Mouse (Mus musculus): ENCODE measurements around the gene Gm10065.
"Not testable (repeated sequence)": the region's sequence is repeated elsewhere in the genome, so short reads cannot be mapped to it uniquely, and the experiment has no call there.

The Gm10065 gene

GRCm38 (mm10) chr13:21478759-21479670, at the start of gene Gm10065, which contains the start of gene Zkscan4:
Gm10065 (minus strand) TSS chr13:21479441.
Zkscan4 (plus strand) TSS chr13:21478907.
- in situ Hi-C loops (cut with MboI; ENCODE audit: low pct_unique_long_range_greater_than_20kb in 1 of 2, low sequenced_read_pairs in 2 of 2, unreplicated experiment in 1 of 2), result not testable (repeated sequence)

- in situ Hi-C loops (cut with MboI; ENCODE audit: low pct_unique_long_range_greater_than_20kb in 1 of 2, low sequenced_read_pairs in 2 of 2, unreplicated experiment in 1 of 2), result no loop called here
Measured at GRCm38 (mm10) chr13:21506221-21506649, 27.0 kb upstream of the Gm10065 start.

- in situ Hi-C loops (cut with MboI; ENCODE audit: low pct_unique_long_range_greater_than_20kb in 1 of 2, low sequenced_read_pairs in 2 of 2, unreplicated experiment in 1 of 2), result no loop called here
Measured at GRCm38 (mm10) chr13:21502296-21502695, 23.1 kb upstream of the Gm10065 start.

GRCm38 (mm10) chr13:21501182-21501581, 21.9 kb upstream of the Gm10065 start, which contains the start of gene Gm11273:
Gm11273 (minus strand) TSS chr13:21501418.
- in situ Hi-C loops (cut with MboI; ENCODE audit: low pct_unique_long_range_greater_than_20kb in 1 of 2, low sequenced_read_pairs in 2 of 2, unreplicated experiment in 1 of 2), result not testable (repeated sequence)

- in situ Hi-C loops (cut with MboI; ENCODE audit: low pct_unique_long_range_greater_than_20kb in 1 of 2, low sequenced_read_pairs in 2 of 2, unreplicated experiment in 1 of 2), result no loop called here
Measured at GRCm38 (mm10) chr13:21495080-21495479, 15.8 kb upstream of the Gm10065 start, which contains the start of gene AK157302. AK157302 (plus strand) TSS chr13:21495223.

GRCm38 (mm10) chr13:21492847-21493246, 13.6 kb upstream of the Gm10065 start:
- in situ Hi-C loops (cut with MboI; ENCODE audit: low pct_unique_long_range_greater_than_20kb in 1 of 2, low sequenced_read_pairs in 2 of 2, unreplicated experiment in 1 of 2), result no loop called here

- in situ Hi-C loops (cut with MboI; ENCODE audit: low pct_unique_long_range_greater_than_20kb in 1 of 2, low sequenced_read_pairs in 2 of 2, unreplicated experiment in 1 of 2), result no loop called here
Measured at GRCm38 (mm10) chr13:21486881-21487280, 7.6 kb upstream of the Gm10065 start.

- in situ Hi-C loops (cut with MboI; ENCODE audit: low pct_unique_long_range_greater_than_20kb in 1 of 2, low sequenced_read_pairs in 2 of 2, unreplicated experiment in 1 of 2), result no loop called here
Measured at GRCm38 (mm10) chr13:21472427-21472826, 6.8 kb downstream of the Gm10065 start.

GRCm38 (mm10) chr13:21469097-21469496, 10.1 kb downstream of the Gm10065 start:
- in situ Hi-C loops (cut with MboI; ENCODE audit: low pct_unique_long_range_greater_than_20kb in 1 of 2, low sequenced_read_pairs in 2 of 2, unreplicated experiment in 1 of 2), result no loop called here

- in situ Hi-C loops (cut with MboI; ENCODE audit: low pct_unique_long_range_greater_than_20kb in 1 of 2, low sequenced_read_pairs in 2 of 2, unreplicated experiment in 1 of 2), result no loop called here
Measured at GRCm38 (mm10) chr13:21468061-21469019, 10.9 kb downstream of the Gm10065 start, which contains the start of gene Nkapl. Nkapl (minus strand) TSS chr13:21468509.

GRCm38 (mm10) chr13:21467336-21467735, 11.9 kb downstream of the Gm10065 start:
- in situ Hi-C loops (cut with MboI; ENCODE audit: low pct_unique_long_range_greater_than_20kb in 1 of 2, low sequenced_read_pairs in 2 of 2, unreplicated experiment in 1 of 2), result no loop called here

- in situ Hi-C loops (cut with MboI; ENCODE audit: low pct_unique_long_range_greater_than_20kb in 1 of 2, low sequenced_read_pairs in 2 of 2, unreplicated experiment in 1 of 2), result not testable (repeated sequence)
Measured at GRCm38 (mm10) chr13:21462516-21462915, 16.7 kb downstream of the Gm10065 start.

GRCm38 (mm10) chr13:21456347-21456746, 22.9 kb downstream of the Gm10065 start:
- in situ Hi-C loops (cut with MboI; ENCODE audit: low pct_unique_long_range_greater_than_20kb in 1 of 2, low sequenced_read_pairs in 2 of 2, unreplicated experiment in 1 of 2), result no loop called here

- in situ Hi-C loops (cut with MboI; ENCODE audit: low pct_unique_long_range_greater_than_20kb in 1 of 2, low sequenced_read_pairs in 2 of 2, unreplicated experiment in 1 of 2), result loop anchor here in 1 of 2 experiments (5.0 kb wide), 1 partner anchor 47 kb away; no protein-coding TSS in a partner anchor
Measured at GRCm38 (mm10) chr13:21454133-21454532, 25.1 kb downstream of the Gm10065 start.

GRCm38 (mm10) chr13:21453449-21453848, 25.8 kb downstream of the Gm10065 start, which contains the start of gene Zscan26:
Zscan26 (minus strand) TSS chr13:21453730.
- in situ Hi-C loops (cut with MboI; ENCODE audit: low pct_unique_long_range_greater_than_20kb in 1 of 2, low sequenced_read_pairs in 2 of 2, unreplicated experiment in 1 of 2), result loop anchor here in 1 of 2 experiments (5.0 kb wide), 1 partner anchor 46 kb away; no protein-coding TSS in a partner anchor

- in situ Hi-C loops (cut with MboI; ENCODE audit: low pct_unique_long_range_greater_than_20kb in 1 of 2, low sequenced_read_pairs in 2 of 2, unreplicated experiment in 1 of 2), result loop anchor here in 1 of 2 experiments (5.0 kb wide), 1 partner anchor 46 kb away; no protein-coding TSS in a partner anchor
Measured at GRCm38 (mm10) chr13:21453042-21453441, 26.2 kb downstream of the Gm10065 start.

- in situ Hi-C loops (cut with MboI; ENCODE audit: low pct_unique_long_range_greater_than_20kb in 1 of 2, low sequenced_read_pairs in 2 of 2, unreplicated experiment in 1 of 2), result no loop called here
Measured at GRCm38 (mm10) chr13:21447856-21448614, 31.2 kb downstream of the Gm10065 start.

GRCm38 (mm10) chr13:21446796-21447195, 32.4 kb downstream of the Gm10065 start:
- in situ Hi-C loops (cut with MboI; ENCODE audit: low pct_unique_long_range_greater_than_20kb in 1 of 2, low sequenced_read_pairs in 2 of 2, unreplicated experiment in 1 of 2), result no loop called here
